Mouse (Mus musculus) limb, embryonic 15.5 days (tissue): ENCODE data around the gene Gdi1. TPM values are rescaled to one million over a fixed set of nuclear protein-coding genes. Genes with fewer than 3 reads are reported as not detected.

Experiments
- ATAC-seq: fragments of 200-750 bp; cut with Nextera tagmentation; 2 replicates; pipeline ENCODE4 v1.8.0; 2017; ENCODE audit warnings: low read depth, moderate TSS enrichment; ENCODE audit not compliant: insufficient number of reproducible peaks, low FRiP score, low TSS enrichment
- H3K27ac ChIP-seq: fragments of 300-500 bp; sonication (generic); 2 replicates; pipeline ENCODE4 v1.5.1; 2015; ENCODE audit warnings: moderate library complexity, mild to moderate bottlenecking, inconsistent platforms
- H3K27me3 ChIP-seq: fragments of 300-500 bp; sonication (generic); 2 replicates; pipeline ENCODE4 v1.6.1; 2015; ENCODE audit warnings: inconsistent platforms
- H3K36me3 ChIP-seq: fragments of 300-500 bp; sonication (generic); 2 replicates; pipeline ENCODE4 v1.6.1; 2015; ENCODE audit warnings: inconsistent platforms
- H3K4me1 ChIP-seq: fragments of 300-500 bp; sonication (generic); 2 replicates; pipeline ENCODE4 v1.6.1; 2015; ENCODE audit warnings: inconsistent platforms
- H3K4me2 ChIP-seq: fragments of 300-500 bp; sonication (generic); 2 replicates; pipeline ENCODE4 v1.6.1; 2015; ENCODE audit warnings: mild to moderate bottlenecking, inconsistent platforms
- H3K4me3 ChIP-seq: fragments of 300-500 bp; sonication (generic); 2 replicates; pipeline ENCODE4 v1.5.1; 2015; ENCODE audit warnings: mild to moderate bottlenecking, inconsistent platforms
- H3K9ac ChIP-seq: fragments of 300-500 bp; sonication (generic); 2 replicates; pipeline ENCODE4 v1.6.1; 2015; ENCODE audit warnings: inconsistent platforms
- H3K9me3 ChIP-seq: fragments of 300-500 bp; sonication (generic); 2 replicates; pipeline ENCODE4 v1.6.1; 2016; ENCODE audit warnings: inconsistent platforms
- WGBS: fragments of 180-500 bp; shearing (Covaris S2); methylation state at CpG from one replicate; pipeline ENCODE4 v1.1.7; 2015; 5-methylcytosine and 5-hydroxymethylcytosine counted together
- polyA plus RNA-seq: library from polyadenylated mRNA; unstranded; fragments of >200 nt; fragmentation: Nextera tagmentation; extraction: Ambion mirVana; gene quantifications from 2 replicates; pipeline ENCODE4 v1.2.1, GENCODE M21; 2015

Gdi1 gene
- polyA plus RNA-seq, 1 experiment from 2014 or later = 203 TPM

- ATAC-seq = peak; percentile 61
- peaks cover 5% of the 10 kb centered on the region; the same call in 1 of the 2 replicates for H3K4me1 ChIP-seq
- 27% methylated on average over 39 of the region's 39 CpGs for WGBS
Observed at GRCm38 (mm10) chrX:74282395-74283091, 22.3 kb upstream of the Gdi1 start.

DNA sequence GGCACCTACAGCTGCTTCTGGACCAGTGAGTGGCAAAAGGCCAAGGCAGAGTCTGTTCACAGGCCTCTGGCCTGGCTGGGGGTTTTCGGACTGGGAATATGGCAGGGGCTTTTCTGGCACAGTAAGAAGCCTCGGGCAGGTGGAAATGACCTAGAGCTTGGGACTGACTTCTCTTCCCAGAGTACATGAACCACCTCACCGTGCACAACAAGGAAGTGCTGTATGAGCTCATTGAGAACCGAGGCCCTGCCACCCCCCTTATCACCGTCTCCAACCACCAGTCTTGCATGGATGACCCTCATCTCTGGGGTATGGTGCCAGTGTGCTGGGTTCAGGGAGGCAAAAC lies 21.7 kb upstream of the Gdi1 start:
- H3K4me1 ChIP-seq = peaks cover 5% of the 10 kb centered on the region; the same call in 1 of the 2 replicates
- H3K9me3 ChIP-seq = no peaks in the 10 kb centered on the region
- ATAC-seq = 0 out of 2 replicates have a peak, but pooled peaks have one; percentile 5
- peak overlapping the region; percentile 91 for H3K27ac ChIP-seq
- peak overlapping the region; percentile 52 for H3K9ac ChIP-seq
- H3K27me3 ChIP-seq = no peaks in the 10 kb centered on the region
- peak overlapping the region; percentile 56 for H3K4me2 ChIP-seq
- 42% methylated on average over 5 of the region's 5 CpGs for WGBS
- no peaks in the 10 kb centered on the region for H3K36me3 ChIP-seq
- H3K4me3 ChIP-seq = peak overlapping the region; percentile 56

More at GRCm38 (mm10) chrX:74282395-74283091, 22.3 kb upstream of the Gdi1 start:
- Histone ChIP-seq H3K27ac (peak overlapping the region; percentile 91), H3K9ac (peak overlapping the region; percentile 52), H3K36me3 (no peaks in the 10 kb centered on the region), H3K4me2 (peak overlapping the region; percentile 56), H3K4me3 (peak overlapping the region; percentile 56), H3K9me3 (no peaks in the 10 kb centered on the region), H3K27me3 (no peaks in the 10 kb centered on the region)

- H3K4me1 ChIP-seq = no peaks in the 10 kb centered on the region; the same call in 1 of the 2 replicates
- H3K9me3 ChIP-seq = no peaks in the 10 kb centered on the region
- WGBS = 68% methylated on average over 4 of the region's 4 CpGs
- H3K27ac ChIP-seq = no peak overlapping the region
- 0 out of 2 replicates have a peak, but pooled peaks cover 4% of the 10 kb centered on the region for H3K36me3 ChIP-seq
- no peaks in the 10 kb centered on the region for H3K27me3 ChIP-seq
- no peak overlapping the region for H3K4me2 ChIP-seq
- H3K4me3 ChIP-seq = no peak overlapping the region
- no peak overlapping the region for H3K9ac ChIP-seq
- ATAC-seq = no peak
Observed at GRCm38 (mm10) chrX:74293431-74293830, 11.4 kb upstream of the Gdi1 start.

- peak within 1 kb of the TSS; percentile 67 for H3K27ac ChIP-seq
- WGBS = 22% methylated on average over 37 of the region's 37 CpGs
Observed at GRCm38 (mm10) chrX:74296538-74297448, 8.0 kb upstream of the Gdi1 start, which contains the start of gene Atp6ap1. Gene Atp6ap1 (plus strand): TSS chrX:74297097.

DNA sequence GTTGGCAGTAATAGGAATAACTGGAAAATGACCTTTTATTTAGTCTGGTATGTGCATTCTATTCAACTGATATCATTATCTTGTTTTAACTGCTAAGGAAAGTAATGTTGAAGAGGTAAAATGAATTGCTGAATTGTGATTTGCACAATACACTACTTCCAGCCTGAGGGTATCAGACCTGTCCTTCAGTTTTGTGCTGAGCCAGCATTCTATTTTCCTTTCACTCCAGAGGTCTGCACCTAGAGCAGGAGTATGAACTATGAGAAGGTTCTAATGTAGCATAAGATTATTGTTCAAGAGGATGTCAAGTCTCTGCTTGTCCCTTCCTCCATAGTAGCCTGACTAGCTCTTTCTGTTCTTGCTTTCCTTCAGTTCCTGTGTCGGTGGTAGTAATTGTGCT lies 6.5 kb upstream of the Gdi1 start:
- no peaks in the 10 kb centered on the region; the same call in 1 of the 2 replicates for H3K4me1 ChIP-seq
- no peak overlapping the region for H3K4me2 ChIP-seq
- H3K4me3 ChIP-seq = no peak overlapping the region
- no peaks in the 10 kb centered on the region for H3K27me3 ChIP-seq
- no peak for ATAC-seq
- H3K9me3 ChIP-seq = no peaks in the 10 kb centered on the region
- 73% methylated on average over 1 of the region's 1 CpGs for WGBS
- H3K27ac ChIP-seq = no peak overlapping the region
- no peak overlapping the region for H3K9ac ChIP-seq
- peaks cover 20% of the 10 kb centered on the region for H3K36me3 ChIP-seq

More at GRCm38 (mm10) chrX:74296538-74297448, 8.0 kb upstream of the Gdi1 start, which contains the start of gene Atp6ap1:
- peak; percentile 98 for ATAC-seq
- Histone ChIP-seq H3K36me3 (peaks cover 12% of the 10 kb centered on the region; the same call in 1 of the 2 replicates), H3K4me1 (no peaks in the 10 kb centered on the region; the same call in 1 of the 2 replicates), H3K4me2 (peak within 1 kb of the TSS; percentile 54), H3K9me3 (no peaks in the 10 kb centered on the region), H3K9ac (peak within 1 kb of the TSS; percentile 67), H3K27me3 (no peaks in the 10 kb centered on the region), H3K4me3 (peak within 1 kb of the TSS; percentile 59)

DNA sequence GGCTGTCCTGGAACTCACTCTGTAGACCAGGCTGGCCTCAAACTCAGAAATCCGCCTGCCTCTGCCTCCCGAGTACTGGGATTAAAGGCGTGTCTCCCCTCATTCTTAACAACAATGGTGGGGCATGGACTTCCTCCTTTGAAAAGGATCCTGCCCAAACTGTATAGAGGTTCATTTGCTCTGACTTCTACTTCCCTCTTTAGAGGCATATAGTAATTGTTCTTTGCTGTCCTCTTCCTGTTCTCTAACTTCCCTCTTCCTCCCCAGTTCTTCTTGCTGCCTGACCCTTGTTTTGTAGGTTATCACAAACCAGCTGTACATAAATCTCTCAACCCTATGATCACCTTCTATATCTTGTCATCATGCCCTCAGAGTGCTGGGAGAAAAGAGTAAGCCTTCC lies 5.1 kb upstream of the Gdi1 start:
- Histone ChIP-seq H3K36me3 (peaks cover 24% of the 10 kb centered on the region), H3K27ac (no peak overlapping the region), H3K27me3 (no peaks in the 10 kb centered on the region), H3K9ac (no peak overlapping the region), H3K4me3 (no peak overlapping the region), H3K4me2 (no peak overlapping the region), H3K9me3 (no peaks in the 10 kb centered on the region), H3K4me1 (no peaks in the 10 kb centered on the region; the same call in 1 of the 2 replicates)
- 85% methylated on average over 3 of the region's 3 CpGs for WGBS
- ATAC-seq = no peak

DNA sequence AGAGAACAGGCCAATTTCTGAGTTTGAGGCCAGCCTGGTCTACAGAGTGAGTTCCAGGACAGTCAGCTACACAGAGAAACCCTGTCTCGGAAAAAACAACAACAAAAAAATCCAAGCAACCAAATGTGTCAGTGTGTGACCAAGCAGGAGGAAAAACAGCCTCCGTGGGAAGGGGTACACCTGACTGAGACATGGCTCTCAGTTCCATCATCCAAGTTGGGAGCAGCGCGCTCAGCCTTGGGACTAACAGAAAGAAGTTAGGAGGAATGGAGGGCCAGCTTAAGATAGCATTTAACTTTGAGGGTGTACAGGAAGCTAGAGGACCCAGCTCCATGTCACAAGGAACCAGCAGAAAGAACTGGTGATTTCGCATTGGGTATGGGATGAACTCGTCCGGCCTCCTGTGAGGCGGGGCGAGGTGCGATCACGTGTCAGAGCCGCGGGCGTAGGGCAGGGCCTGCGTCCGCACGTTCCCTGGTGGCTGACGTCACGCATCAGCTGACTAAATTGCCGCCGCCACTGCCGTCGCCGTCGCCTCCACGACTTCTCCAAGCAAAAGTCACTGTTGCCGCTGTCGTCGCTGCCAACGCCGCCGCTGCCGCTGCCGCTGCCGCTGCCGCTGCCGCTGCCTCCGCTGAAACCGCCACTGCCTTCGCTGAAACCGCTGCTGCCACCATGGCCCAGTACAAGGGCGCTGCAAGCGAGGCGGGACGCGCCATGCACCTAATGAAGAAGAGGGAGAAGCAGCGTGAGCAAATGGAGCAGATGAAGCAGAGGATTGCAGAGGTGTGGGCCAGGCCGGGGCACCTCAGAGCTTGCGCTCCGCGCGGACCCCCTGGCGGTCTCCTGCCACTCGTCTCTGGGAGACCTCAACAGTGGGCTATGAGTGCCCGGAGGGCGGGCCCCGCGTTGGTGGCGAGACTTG lies 8.0 kb downstream of the Gdi1 start, which contains the start of gene Fam50a:
TSS of gene Fam50a (plus strand) at position 494 of the 925 bp plus-strand sequence.
- WGBS = 23% methylated on average over 47 of the region's 59 CpGs
- H3K27ac ChIP-seq = peak within 1 kb of the TSS; percentile 82
- H3K9me3 ChIP-seq = no peaks in the 10 kb centered on the region
- H3K36me3 ChIP-seq = peaks cover 22% of the 10 kb centered on the region; the same call in 1 of the 2 replicates
- H3K4me1 ChIP-seq = no peaks in the 10 kb centered on the region; the same call in 1 of the 2 replicates
- ATAC-seq = peak; percentile 92
- no peaks in the 10 kb centered on the region for H3K27me3 ChIP-seq
- H3K9ac ChIP-seq = peak within 1 kb of the TSS; percentile 57
- H3K4me2 ChIP-seq = peak within 1 kb of the TSS; percentile 61
- peak within 1 kb of the TSS; percentile 63 for H3K4me3 ChIP-seq

DNA sequence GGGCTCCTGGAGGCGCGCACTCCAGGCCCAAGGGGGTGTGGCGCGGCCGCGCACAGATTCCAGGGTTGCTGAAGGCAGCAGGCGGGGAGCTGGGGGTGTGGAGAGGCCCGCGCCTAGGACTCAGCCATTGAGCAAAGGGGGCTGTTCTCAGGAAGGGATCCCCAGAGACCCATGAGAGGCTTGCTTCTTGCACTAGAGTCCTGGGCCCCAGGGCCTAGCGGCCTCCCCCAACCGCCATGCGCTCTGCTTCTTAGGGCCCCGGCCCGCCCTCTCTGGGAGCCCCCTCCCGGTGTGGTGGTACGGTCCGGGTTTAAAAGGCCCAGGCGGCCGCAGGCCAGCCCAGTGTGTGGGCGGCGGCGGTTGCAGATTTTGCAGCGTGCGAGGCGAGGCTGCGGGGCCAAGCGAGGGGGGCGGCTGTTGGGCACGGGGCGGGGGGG lies 23.9 kb downstream of the Gdi1 start, which contains the start of gene Plxna3:
TSS of gene Plxna3 (plus strand) at position 342 of the 437 bp plus-strand sequence.
- H3K36me3 ChIP-seq = peaks cover under 1% of the 10 kb centered on the region; the same call in 1 of the 2 replicates
- H3K4me3 ChIP-seq = peak within 1 kb of the TSS; percentile 47
- WGBS = 18% methylated on average over 24 of the region's 30 CpGs
- H3K4me1 ChIP-seq = peaks cover 17% of the 10 kb centered on the region; the same call in 1 of the 2 replicates
- ATAC-seq = peak; percentile 91
- peak within 1 kb of the TSS; percentile 85 for H3K27ac ChIP-seq
- peak within 1 kb of the TSS; percentile 33 for H3K9ac ChIP-seq
- H3K27me3 ChIP-seq = no peaks in the 10 kb centered on the region
- H3K9me3 ChIP-seq = no peaks in the 10 kb centered on the region
- peak within 1 kb of the TSS; percentile 50 for H3K4me2 ChIP-seq

DNA sequence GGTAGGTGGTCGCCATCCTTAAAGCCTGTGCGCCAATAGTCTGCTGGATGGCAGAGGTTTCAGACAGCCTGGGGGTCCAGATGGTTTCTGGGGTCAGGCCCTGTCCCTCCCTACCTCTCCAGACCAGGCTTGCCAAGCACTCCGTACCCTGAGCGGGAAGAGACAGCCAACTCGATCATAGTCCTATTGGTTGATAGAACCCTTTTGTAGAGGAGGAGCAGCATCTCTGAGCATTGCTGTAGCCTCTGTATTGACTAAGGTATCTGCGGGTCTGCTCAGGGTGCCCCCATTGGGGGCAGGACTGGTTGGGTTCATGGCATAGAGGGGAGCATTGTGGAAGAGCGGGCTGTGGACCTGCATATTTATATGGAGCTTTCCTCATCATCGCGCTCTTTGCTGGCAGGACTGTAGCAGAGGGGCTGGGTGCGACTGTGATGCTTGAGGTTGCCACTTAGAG lies 24.4 kb downstream of the Gdi1 start:
- no peaks in the 10 kb centered on the region for H3K9me3 ChIP-seq
- H3K27me3 ChIP-seq = no peaks in the 10 kb centered on the region
- ATAC-seq = 0 out of 2 replicates have a peak, but pooled peaks have one; percentile 12
- peaks cover 17% of the 10 kb centered on the region; the same call in 1 of the 2 replicates for H3K4me1 ChIP-seq
- H3K4me3 ChIP-seq = peak overlapping the region; percentile 47
- WGBS = 24% methylated on average over 10 of the region's 10 CpGs
- peaks cover 6% of the 10 kb centered on the region for H3K36me3 ChIP-seq
- peak overlapping the region; percentile 20; the same call in 1 of the 2 replicates for H3K9ac ChIP-seq
- peak overlapping the region; percentile 85; the same call in 1 of the 2 replicates for H3K27ac ChIP-seq
- H3K4me2 ChIP-seq = peak overlapping the region; percentile 50

GRCm38 (mm10) chrX:74330166-74330930 lies 25.6 kb downstream of the Gdi1 start:
- Histone ChIP-seq H3K9ac (no peak overlapping the region), H3K27ac (peak overlapping the region; percentile 85; the same call in 1 of the 2 replicates), H3K9me3 (no peaks in the 10 kb centered on the region), H3K27me3 (no peaks in the 10 kb centered on the region), H3K4me1 (peaks cover 17% of the 10 kb centered on the region; the same call in 1 of the 2 replicates), H3K4me2 (peak overlapping the region; percentile 50), H3K36me3 (peaks cover 12% of the 10 kb centered on the region), H3K4me3 (peak overlapping the region; percentile 47)
- WGBS = 42% methylated on average over 2 of the region's 2 CpGs
- no peak for ATAC-seq
